ENCODE assay signal across 9 mouse cellular contexts in genomic region chr11:97816916-97817315, GRCm38 (mm10). TPM values are rescaled to one million over a fixed set of nuclear protein-coding genes. Genes with fewer than 3 reads are reported as not detected.
DNase-seq lines count a peak whose midpoint lies in the region; ATAC-seq and TF ChIP-seq lines count a peak whose summit lies in the region.
"Had no signal": no experiment of that assay in that cellular context is flagged by ENCODE, and none has a peak within 500 bp of the region (broad histone marks: within the 10 kb centered on the region; RNA-seq: fewer than 3 reads in every experiment).

No protein-coding gene starts in this region.

- H3K4me3 ChIP-seq in layer of hippocampus, adult 2 months = no peak overlapping the region
- no peak overlapping the region for H3K4me3 ChIP-seq in liver, postnatal 0 days (ENCODE audit: low read depth, low read length)

- H3K4me2 ChIP-seq in liver, postnatal 0 days (ENCODE audit: low read depth, low read length) = peak overlapping the region; percentile 22; the same call in 1 of the 2 replicates

- TF ChIP-seq EP300 in liver, postnatal 0 days (IDR thresholded peaks at IDR 0.05; ENCODE audit: low read depth) = no peak

- H3K27me3 ChIP-seq in liver, postnatal 0 days (ENCODE audit: insufficient read depth, low read length) = no peaks in the 10 kb centered on the region

- WGBS in liver, postnatal 0 days (ENCODE audit: insufficient replicate concordance) = 62% methylated on average over 9 of the region's 9 CpGs

- no peaks in the 10 kb centered on the region for H3K9me3 ChIP-seq in liver, postnatal 0 days (ENCODE audit: low read length)

- DNase-seq in adrenal gland, postnatal 14 days = peak; percentile 47
- no peak for DNase-seq in adrenal gland, postnatal 25 days
- no peak for DNase-seq in layer of hippocampus, adult 2 months (ENCODE audit: low spot score in 2 of 2)
- no peak for DNase-seq in layer of hippocampus, postnatal 14 days (ENCODE audit: low spot score in 2 of 2)
- DNase-seq in embryo, embryonic 9.5 days (ENCODE audit: extremely low spot score) = peak; percentile 70
- DNase-seq in liver, postnatal 0 days = no peak
- no peak for DNase-seq in left cerebral cortex, adult 11 months (ENCODE audit: low spot score)
- DNase-seq in cerebellum, postnatal 4 days (ENCODE audit: low spot score in 2 of 2) = no peak

- no peak overlapping the region for H3K9ac ChIP-seq in liver, postnatal 0 days (replicated peaks)

- ATAC-seq in liver, postnatal 0 days = no peak

- H3K36me3 ChIP-seq in liver, postnatal 0 days (replicated peaks; ENCODE audit: insufficient read depth, low read length) = peaks cover 24% of the 10 kb centered on the region

- no peak for TF ChIP-seq CTCF in layer of hippocampus, adult 2 months (conservative IDR thresholded peaks at IDR 0.05)
- no peak for TF ChIP-seq CTCF in liver, postnatal 0 days (IDR thresholded peaks at IDR 0.05; ENCODE audit: low read depth)

- peaks cover 82% of the 10 kb centered on the region for H3K4me1 ChIP-seq in liver, postnatal 0 days (ENCODE audit: insufficient read depth)

- H3K27ac ChIP-seq in layer of hippocampus, adult 2 months = peak overlapping the region; percentile 76; the same call in 1 of the 2 replicates
- peak overlapping the region; percentile 66 for H3K27ac ChIP-seq in liver, postnatal 0 days (ENCODE audit: low read depth)

RNA-seq across cellular contexts. Expression of gene Lasp1, which starts 18.1 kb away (rescaled TPM):
- total RNA-seq in adrenal gland, postnatal 14 days (2021) = 98.2 and 107 TPM in 2 replicates
- 103 and 142 TPM in 2 replicates for total RNA-seq in adrenal gland, postnatal 25 days (2021)
- 10 to 100 TPM; 88.1 to 91.4 TPM for total RNA-seq in layer of hippocampus, adult 2 months (2021)
- total RNA-seq in layer of hippocampus, postnatal 14 days (2021) = 100 to 1,000 TPM; 114 to 123 TPM
- 30.0 and 32.2 TPM in 2 replicates for polyA plus RNA-seq in liver, postnatal 0 days (2015; fragmentation: Nextera tagmentation; extraction: Ambion mirVana)

RNA-seq across cellular contexts. Expression of gene B230217C12Rik, which starts 23.7 kb away (rescaled TPM):
- total RNA-seq in adrenal gland, postnatal 14 days (2021) = 2.4 and 3.5 TPM in 2 replicates
- 5.1 and 5.5 TPM in 2 replicates for total RNA-seq in adrenal gland, postnatal 25 days (2021)
- 10 to 100 TPM; 67.8 to 72.6 TPM for total RNA-seq in layer of hippocampus, adult 2 months (2021)
- 10 to 100 TPM; 44.2 to 49.6 TPM for total RNA-seq in layer of hippocampus, postnatal 14 days (2021)
- polyA plus RNA-seq in liver, postnatal 0 days (2015; fragmentation: Nextera tagmentation; extraction: Ambion mirVana) = 0.25 and 0.28 TPM in 2 replicates

RNA-seq across cellular contexts. Expression of gene Rpl23, which starts 34.7 kb away (rescaled TPM):
- total RNA-seq in adrenal gland, postnatal 14 days (2021) = 809 and 980 TPM in 2 replicates
- total RNA-seq in adrenal gland, postnatal 25 days (2021) = 741 and 851 TPM in 2 replicates
- total RNA-seq in layer of hippocampus, adult 2 months (2021) = 100 to 1,000 TPM; 361 to 374 TPM
- total RNA-seq in layer of hippocampus, postnatal 14 days (2021) = 100 to 1,000 TPM; 372 to 419 TPM
- polyA plus RNA-seq in liver, postnatal 0 days (2015; fragmentation: Nextera tagmentation; extraction: Ambion mirVana) = 409 and 433 TPM in 2 replicates

RNA-seq across cellular contexts. Expression of gene 1700001P01Rik, which starts 41.2 kb away (rescaled TPM):
- total RNA-seq in adrenal gland, postnatal 14 days (2021) = not detected in 2 replicates
- total RNA-seq in adrenal gland, postnatal 25 days (2021) = not detected in 2 replicates
- 1 to 10 TPM; 1.3 to 2.4 TPM for total RNA-seq in layer of hippocampus, adult 2 months (2021)
- 1 to 10 TPM in 1 of 2 experiments, under 1 TPM in 1; 0.58 to 2.0 TPM for total RNA-seq in layer of hippocampus, postnatal 14 days (2021)
- not detected in 2 replicates for polyA plus RNA-seq in liver, postnatal 0 days (2015; fragmentation: Nextera tagmentation; extraction: Ambion mirVana)
- polyA plus RNA-seq: spleen, adult 2 months had no signal

RNA-seq across cellular contexts. Expression of gene Cwc25, which starts 50.6 kb away (rescaled TPM):
- total RNA-seq in adrenal gland, postnatal 14 days (2021) = 17.6 and 18.7 TPM in 2 replicates
- total RNA-seq in adrenal gland, postnatal 25 days (2021) = 19.5 and 22.6 TPM in 2 replicates
- total RNA-seq in layer of hippocampus, adult 2 months (2021) = 10 to 100 TPM; 20.1 to 20.6 TPM
- 10 to 100 TPM; 21.3 to 21.4 TPM for total RNA-seq in layer of hippocampus, postnatal 14 days (2021)
- polyA plus RNA-seq in liver, postnatal 0 days (2015; fragmentation: Nextera tagmentation; extraction: Ambion mirVana) = 5.5 and 5.8 TPM in 2 replicates

Comparison
In these comparisons a context has a peak if more than half of its experiments do, and no peak if none do; other contexts are left out.
1. DNase-seq: peak in adrenal gland, postnatal 14 days (single experiment) and embryo, embryonic 9.5 days (single experiment); none in adrenal gland, postnatal 25 days (single experiment), layer of hippocampus, adult 2 months (0 of 2), layer of hippocampus, postnatal 14 days (0 of 2), liver, postnatal 0 days (single experiment), left cerebral cortex, adult 11 months (single experiment) and cerebellum, postnatal 4 days (0 of 2).